Mouse (Mus musculus) kidney, adult 8-10 months (tissue): ENCODE measurements around the gene Tpk1.
"Not testable (repeated sequence)": the region's sequence is repeated elsewhere in the genome, so short reads cannot be mapped to it uniquely, and the experiment has no call there.

Experiments
- DNase-seq, 2 experiments: peaks; one replicate each; pipeline ENCODE4 v3.0.0; 2022

The Tpk1 gene

GRCm38 (mm10) chr6:43518378-43518777, 147.7 kb downstream of the Tpk1 start:
- no peak for DNase-seq

- DNase-seq, result no peak
Observed at GRCm38 (mm10) chr6:43517316-43517655, 148.8 kb downstream of the Tpk1 start.

- no peak for DNase-seq
Observed at GRCm38 (mm10) chr6:43516593-43517315, 149.3 kb downstream of the Tpk1 start.

- DNase-seq, result not testable (repeated sequence)
Observed at GRCm38 (mm10) chr6:43506686-43507385, 159.2 kb downstream of the Tpk1 start.

- DNase-seq, result no peak
Observed at GRCm38 (mm10) chr6:43504609-43505230, 161.4 kb downstream of the Tpk1 start.

- DNase-seq, result no peak
Observed at GRCm38 (mm10) chr6:43492367-43492766, 173.7 kb downstream of the Tpk1 start.

- DNase-seq, result no peak
Observed at GRCm38 (mm10) chr6:43486691-43487090, 179.4 kb downstream of the Tpk1 start.

- DNase-seq, result no peak
Observed at GRCm38 (mm10) chr6:43480687-43481086, 185.4 kb downstream of the Tpk1 start.

- DNase-seq, result no peak
Observed at GRCm38 (mm10) chr6:43478810-43479209, 187.3 kb downstream of the Tpk1 start.

GRCm38 (mm10) chr6:43476406-43476805, 189.7 kb downstream of the Tpk1 start:
- no peak for DNase-seq

- no peak for DNase-seq
Observed at GRCm38 (mm10) chr6:43475921-43476320, 190.2 kb downstream of the Tpk1 start.

GRCm38 (mm10) chr6:43471556-43471955, 194.5 kb downstream of the Tpk1 start:
- DNase-seq, result no peak

- no peak for DNase-seq
Observed at GRCm38 (mm10) chr6:43468821-43469594, 197.1 kb downstream of the Tpk1 start.

GRCm38 (mm10) chr6:43462849-43463369, 203.2 kb downstream of the Tpk1 start:
- DNase-seq, result no peak

- no peak for DNase-seq
Observed at GRCm38 (mm10) chr6:43462189-43462848, 203.8 kb downstream of the Tpk1 start.

- no peak for DNase-seq
Observed at GRCm38 (mm10) chr6:43459082-43459481, 207.0 kb downstream of the Tpk1 start.

- DNase-seq, result no peak
Observed at GRCm38 (mm10) chr6:43457989-43458388, 208.1 kb downstream of the Tpk1 start.

GRCm38 (mm10) chr6:43449498-43449897, 216.6 kb downstream of the Tpk1 start:
- no peak for DNase-seq

GRCm38 (mm10) chr6:43445856-43446255, 220.2 kb downstream of the Tpk1 start:
- no peak for DNase-seq

- DNase-seq, result no peak
Observed at GRCm38 (mm10) chr6:43442191-43442590, 223.9 kb downstream of the Tpk1 start.

- no peak for DNase-seq
Observed at GRCm38 (mm10) chr6:43435987-43436541, 230.0 kb downstream of the Tpk1 start.

GRCm38 (mm10) chr6:43434365-43434764, 231.7 kb downstream of the Tpk1 start:
- no peak for DNase-seq
